Mouse (Mus musculus): ENCODE results near the gene Hlcs. TPM values are rescaled to one million over a fixed set of nuclear protein-coding genes. Genes with fewer than 3 reads are reported as not detected.
"Not testable (repeated sequence)": the region's sequence is repeated elsewhere in the genome, so short reads cannot be mapped to it uniquely, and the experiment has no call there.

The Hlcs gene
- polyA plus RNA-seq, 1 experiment from 2014 or later: 11.9 TPM

DNA sequence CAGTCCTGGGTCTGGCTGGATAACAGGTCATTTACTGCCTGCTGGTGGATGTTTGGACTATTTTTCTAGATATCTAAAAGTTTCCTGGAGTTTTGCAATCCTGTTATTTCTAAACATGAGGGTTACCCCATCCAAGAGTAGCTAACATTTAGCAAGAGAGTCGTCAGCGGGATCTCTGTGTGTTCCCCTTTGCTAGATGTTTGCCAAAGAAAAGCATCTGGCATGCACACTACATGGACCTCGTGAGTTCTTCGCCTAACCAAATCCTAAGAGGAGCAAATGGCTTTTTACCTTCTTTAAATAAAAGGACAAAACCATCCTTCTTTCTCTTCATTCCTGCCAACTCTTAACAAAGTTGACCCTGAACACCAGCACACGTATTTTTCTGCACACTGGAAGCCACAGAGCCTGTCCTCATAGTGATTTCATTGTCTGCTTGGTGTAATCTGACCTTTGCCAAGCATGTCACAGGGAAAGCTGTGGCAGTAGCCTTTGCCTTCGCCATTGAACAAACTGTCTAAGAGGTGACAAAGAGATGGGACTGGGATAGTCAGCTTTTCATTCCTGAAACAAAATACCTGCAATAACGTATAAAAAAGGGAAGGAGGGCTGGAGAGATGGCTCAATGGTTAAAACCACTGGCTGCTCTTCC, 33.8 kb upstream of the Hlcs start:
- Histone ChIP-seq H3K9ac (replicated peaks) (no peak overlapping the region), H3K4me1 (replicated peaks) (no peaks in the 10 kb centered on the region; the same call in none of the 2 replicates), H3K9me3 (no peaks in the 10 kb centered on the region), H3K36me3 (no peaks in the 10 kb centered on the region), H3K4me2 (no peak overlapping the region), H3K27ac (no peak overlapping the region), H3K4me3 (replicated peaks) (no peak overlapping the region), H3K27me3 (no peaks in the 10 kb centered on the region)
- ATAC-seq (ENCODE audit: insufficient number of reproducible peaks, insufficient read depth, low FRiP score, low TSS enrichment, low read depth): no peak
- 82% methylated on average over 7 of the region's 7 CpGs for WGBS

DNA sequence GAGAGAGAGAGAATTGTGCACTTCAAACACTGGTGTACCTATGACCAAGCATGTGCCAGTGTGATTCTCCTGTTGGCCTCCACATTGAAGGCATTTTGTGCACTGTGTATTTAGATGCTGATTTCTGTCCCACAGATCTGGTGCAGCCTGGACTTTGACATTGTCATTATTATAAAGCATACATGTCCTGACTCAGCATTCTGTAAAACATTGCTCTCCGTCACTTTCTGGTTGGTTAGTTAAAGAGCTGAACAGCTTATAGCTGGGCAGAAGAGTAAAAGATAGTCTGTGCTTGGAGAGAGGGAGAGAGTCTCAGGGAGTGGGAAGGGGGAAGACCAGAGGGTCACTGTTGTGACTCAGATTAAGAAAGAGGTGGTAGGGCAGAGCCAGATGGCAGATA, 32.4 kb upstream of the Hlcs start:
- 84% methylated on average over 1 of the region's 1 CpGs for WGBS

GRCm38 (mm10) chr16:94339164-94340160, 26.1 kb upstream of the Hlcs start:
- WGBS: 93% methylated on average over 22 of the region's 22 CpGs

More for the DNA sequence above, 32.4 kb upstream of the Hlcs start:
- Histone ChIP-seq H3K27me3 (no peaks in the 10 kb centered on the region), H3K9me3 (no peaks in the 10 kb centered on the region), H3K4me2 (no peak overlapping the region), H3K9ac (replicated peaks) (no peak overlapping the region), H3K4me1 (replicated peaks) (no peaks in the 10 kb centered on the region; the same call in none of the 2 replicates), H3K36me3 (no peaks in the 10 kb centered on the region), H3K27ac (no peak overlapping the region), H3K4me3 (replicated peaks) (no peak overlapping the region)
- no peak for ATAC-seq (ENCODE audit: insufficient number of reproducible peaks, insufficient read depth, low FRiP score, low TSS enrichment, low read depth)

GRCm38 (mm10) chr16:94335656-94336055, 22.3 kb upstream of the Hlcs start:
- no peaks in the 10 kb centered on the region for H3K9me3 ChIP-seq
- peaks cover 6% of the 10 kb centered on the region for H3K27me3 ChIP-seq
- no peaks in the 10 kb centered on the region for H3K4me1 ChIP-seq (replicated peaks)
- WGBS: 39% methylated on average over 5 of the region's 5 CpGs
- H3K4me3 ChIP-seq (replicated peaks): no peak overlapping the region
- H3K36me3 ChIP-seq: no peaks in the 10 kb centered on the region
- no peak overlapping the region for H3K27ac ChIP-seq
- no peak overlapping the region for H3K9ac ChIP-seq (replicated peaks)
- no peak overlapping the region for H3K4me2 ChIP-seq
- ATAC-seq (ENCODE audit: insufficient number of reproducible peaks, insufficient read depth, low FRiP score, low TSS enrichment, low read depth): no peak

More at GRCm38 (mm10) chr16:94339164-94340160, 26.1 kb upstream of the Hlcs start:
- not testable (repeated sequence) for H3K4me1 ChIP-seq (replicated peaks); H3K36me3 ChIP-seq; H3K27ac ChIP-seq; H3K4me2 ChIP-seq; ATAC-seq (ENCODE audit: insufficient number of reproducible peaks, insufficient read depth, low FRiP score, low TSS enrichment, low read depth); H3K4me3 ChIP-seq (replicated peaks); H3K27me3 ChIP-seq; H3K9me3 ChIP-seq; H3K9ac ChIP-seq (replicated peaks)

GRCm38 (mm10) chr16:94331886-94332252, 18.5 kb upstream of the Hlcs start:
- Histone ChIP-seq H3K9me3 (no peaks in the 10 kb centered on the region), H3K27me3 (peaks cover 42% of the 10 kb centered on the region), H3K9ac (replicated peaks) (no peak overlapping the region), H3K4me3 (replicated peaks) (no peak overlapping the region), H3K27ac (no peak overlapping the region), H3K36me3 (no peaks in the 10 kb centered on the region), H3K4me2 (no peak overlapping the region), H3K4me1 (replicated peaks) (peaks cover 23% of the 10 kb centered on the region)
- no peak for ATAC-seq (ENCODE audit: insufficient number of reproducible peaks, insufficient read depth, low FRiP score, low TSS enrichment, low read depth)
- 53% methylated on average over 5 of the region's 5 CpGs for WGBS

- no peak for ATAC-seq (ENCODE audit: insufficient number of reproducible peaks, insufficient read depth, low FRiP score, low TSS enrichment, low read depth)
- H3K27me3 ChIP-seq: peaks cover 46% of the 10 kb centered on the region
- H3K4me2 ChIP-seq: no peak overlapping the region
- WGBS: 74% methylated on average over 9 of the region's 9 CpGs
- H3K36me3 ChIP-seq: no peaks in the 10 kb centered on the region
- H3K9ac ChIP-seq (replicated peaks): no peak overlapping the region
- no peaks in the 10 kb centered on the region for H3K9me3 ChIP-seq
- peaks cover 23% of the 10 kb centered on the region for H3K4me1 ChIP-seq (replicated peaks)
- H3K27ac ChIP-seq: no peak overlapping the region
- H3K4me3 ChIP-seq (replicated peaks): no peak overlapping the region
Observed at GRCm38 (mm10) chr16:94331233-94331885, 18.0 kb upstream of the Hlcs start.

- Histone ChIP-seq H3K9ac (replicated peaks) (no peak overlapping the region), H3K27me3 (peaks cover 55% of the 10 kb centered on the region), H3K4me3 (replicated peaks) (no peak overlapping the region), H3K4me1 (replicated peaks) (peaks cover 23% of the 10 kb centered on the region), H3K27ac (no peak overlapping the region), H3K9me3 (no peaks in the 10 kb centered on the region), H3K4me2 (no peak overlapping the region), H3K36me3 (no peaks in the 10 kb centered on the region)
- WGBS: 74% methylated on average over 5 of the region's 5 CpGs
- ATAC-seq (ENCODE audit: insufficient number of reproducible peaks, insufficient read depth, low FRiP score, low TSS enrichment, low read depth): no peak
Observed at GRCm38 (mm10) chr16:94330429-94330828, 17.1 kb upstream of the Hlcs start.

GRCm38 (mm10) chr16:94328881-94329867, 15.8 kb upstream of the Hlcs start:
- H3K4me2 ChIP-seq: peak overlapping the region; percentile 80
- H3K27me3 ChIP-seq: peaks cover 59% of the 10 kb centered on the region
- H3K9ac ChIP-seq (replicated peaks): no peak overlapping the region
- 9% methylated on average over 25 of the region's 25 CpGs for WGBS
- no peak for ATAC-seq (ENCODE audit: insufficient number of reproducible peaks, insufficient read depth, low FRiP score, low TSS enrichment, low read depth)
- no peaks in the 10 kb centered on the region for H3K9me3 ChIP-seq
- no peaks in the 10 kb centered on the region for H3K36me3 ChIP-seq
- no peak overlapping the region for H3K27ac ChIP-seq
- H3K4me3 ChIP-seq (replicated peaks): peak overlapping the region; percentile 51
- H3K4me1 ChIP-seq (replicated peaks): peaks cover 23% of the 10 kb centered on the region

- peak within 1 kb of the TSS; percentile 54; the same call in 1 of the 2 replicates for H3K9ac ChIP-seq (replicated peaks)
- H3K4me1 ChIP-seq (replicated peaks): peaks cover 23% of the 10 kb centered on the region
- under 1% methylated on average over 63 of the region's 63 CpGs for WGBS
- no peaks in the 10 kb centered on the region for H3K36me3 ChIP-seq
- H3K27ac ChIP-seq: no peak within 1 kb of the TSS
- peak within 1 kb of the TSS; percentile 80 for H3K4me2 ChIP-seq
- no peak for ATAC-seq (ENCODE audit: insufficient number of reproducible peaks, insufficient read depth, low FRiP score, low TSS enrichment, low read depth)
- peak within 1 kb of the TSS; percentile 51 for H3K4me3 ChIP-seq (replicated peaks)
- H3K27me3 ChIP-seq: peaks cover 59% of the 10 kb centered on the region
- H3K9me3 ChIP-seq: no peaks in the 10 kb centered on the region
Observed at GRCm38 (mm10) chr16:94327781-94328711, 14.7 kb upstream of the Hlcs start, which contains the start of gene Ripply3. Ripply3 (plus strand) TSS chr16:94328420.

All from limb, embryonic 12.5 days (tissue).